Mouse (Mus musculus): ENCODE measurements around the gene Pdpr.

- TF ChIP-seq MAFK (IDR thresholded peaks at IDR 0.05; ENCODE audit: insufficient read depth, low read depth, low read length) (no peak), ZC3H11A (IDR thresholded peaks at IDR 0.05; ENCODE audit: borderline replicate concordance, low read depth, low read length) (no peak), CHD2 (IDR thresholded peaks at IDR 0.05; ENCODE audit: low read depth, low read length) (no peak)
Measured at GRCm38 (mm10) chr8:111130756-111131155, 36.3 kb downstream of the Pdpr start.
